Mouse (Mus musculus) heart, adult 2 months (tissue): ENCODE results near the gene Hs1bp3.

Source experiments
- CTCF ChIP-seq: fragments of 200-600 bp; IDR thresholded peaks from 2 replicates; pipeline ENCODE4 v1.8.1; 2022; ENCODE audit warnings: antibody characterized with exemption, mild to moderate bottlenecking, moderate library complexity
- EP300 ChIP-seq: fragments of 200-500 bp; IDR thresholded peaks from 2 replicates; pipeline ENCODE4 v1.6.1; 2011; ENCODE audit warnings: low read depth, low read length, control low read depth; ENCODE audit not compliant: insufficient read depth
- POLR2A ChIP-seq: fragments of 200-500 bp; IDR thresholded peaks from 2 replicates; pipeline ENCODE4 v1.6.1; 2011; ENCODE audit warnings: mild to moderate bottlenecking, low read depth, low read length, control low read depth; ENCODE audit not compliant: insufficient read depth

GRCm38 (mm10) chr12:8301011-8301814 lies 12.0 kb upstream of the Hs1bp3 start:
- no peak for TF ChIP-seq POLR2A
- no peak for TF ChIP-seq CTCF
- TF ChIP-seq EP300, result no peak
